Mouse (Mus musculus) MEL (cell line): ENCODE measurements around the gene Abcg1. TPM values are rescaled to one million over a fixed set of nuclear protein-coding genes. Genes with fewer than 3 reads are reported as not detected.

Experiments
- DNase-seq: peaks from one replicate; pipeline ENCODE4 v3.0.0; 2011; ENCODE audit warnings: low read depth, low spot score
- H3K27ac ChIP-seq: 2 replicates; pipeline ENCODE4 v1.5.1; 2012; ENCODE audit warnings: low read depth, mild to moderate bottlenecking, control low read depth, low read length, moderate library complexity; ENCODE audit not compliant: control insufficient read depth
- H3K27me3 ChIP-seq, 2 experiments: fragments of 150-350 bp in 1 of 2; sonication (generic) in 1 of 2; 2 replicates each; pipeline ENCODE4 v1.6.1; 2012; ENCODE audit warnings: low read length in 2 of 2, mild to moderate bottlenecking in 2 of 2, improper control_type of control experiment in 1 of 2, moderate library complexity in 1 of 2; ENCODE audit not compliant: insufficient read depth in 2 of 2, control insufficient read depth in 1 of 2
- H3K36me3 ChIP-seq, 2 experiments: 2 replicates each; pipeline ENCODE4 v1.6.1; 2012 to 2014; ENCODE audit warnings: low read length in 2 of 2, improper control_type of control experiment in 1 of 2, inconsistent platforms in 1 of 2, mild to moderate bottlenecking in 1 of 2; ENCODE audit not compliant: insufficient read depth in 2 of 2, control insufficient read depth in 1 of 2
- H3K4me1 ChIP-seq, 2 experiments: fragments of 150-350 bp in 1 of 2; sonication (generic) in 1 of 2; 2 replicates each; pipeline ENCODE4 v1.6.1; 2012; ENCODE audit warnings: low read length in 2 of 2, improper control_type of control experiment in 1 of 2, mild to moderate bottlenecking in 1 of 2; ENCODE audit not compliant: insufficient read depth in 2 of 2, control insufficient read depth in 1 of 2
- H3K4me3 ChIP-seq, 2 experiments: fragments of 150-350 bp in 1 of 2; sonication (generic) in 1 of 2; 2 replicates each; pipeline ENCODE4 v1.5.1; 2012; ENCODE audit warnings: low read depth in 2 of 2, low read length in 2 of 2, mild to moderate bottlenecking in 2 of 2, moderate library complexity in 2 of 2, control low read depth in 1 of 2, improper control_type of control experiment in 1 of 2; ENCODE audit not compliant: control insufficient read depth in 1 of 2, insufficient read depth in 1 of 2
- H3K79me2 ChIP-seq: 2 replicates; pipeline ENCODE4 v1.6.1; 2012; ENCODE audit warnings: mild to moderate bottlenecking, low read length, moderate library complexity; ENCODE audit not compliant: control insufficient read depth, poor library complexity, insufficient read depth
- H3K9ac ChIP-seq: 2 replicates; pipeline ENCODE4 v1.6.1; 2012; ENCODE audit warnings: low read depth, mild to moderate bottlenecking, control low read depth, low read length, moderate library complexity; ENCODE audit not compliant: control insufficient read depth, poor library complexity, severe bottlenecking
- H3K9me3 ChIP-seq: fragments of 150-350 bp; sonication (generic); replicated peaks from 2 replicates; pipeline ENCODE4 v1.6.1; 2012; ENCODE audit warnings: mild to moderate bottlenecking, low read length, improper control_type of control experiment, moderate library complexity; ENCODE audit not compliant: insufficient read depth
- BHLHE40 ChIP-seq: IDR thresholded peaks from 2 replicates; pipeline ENCODE4 v1.6.1; 2012; ENCODE audit warnings: low read depth, mild to moderate bottlenecking, inconsistent platforms, low read length, improper control_type of control experiment, borderline replicate concordance
- CHD2 ChIP-seq: IDR thresholded peaks from 2 replicates; pipeline ENCODE4 v1.6.1; 2011; ENCODE audit warnings: low read length, improper control_type of control experiment
- E2F4 ChIP-seq: IDR thresholded peaks from 2 replicates; pipeline ENCODE4 v1.6.1; 2011; ENCODE audit warnings: low read depth, low read length, improper control_type of control experiment, borderline replicate concordance
- ELF1 ChIP-seq: IDR thresholded peaks from 2 replicates; pipeline ENCODE4 v1.6.1; 2014; ENCODE audit warnings: low read depth, mild to moderate bottlenecking, inconsistent platforms, low read length, improper control_type of control experiment, moderate library complexity
- EP300 ChIP-seq, 2 experiments: IDR thresholded peaks; 2 replicates each; pipeline ENCODE4 v1.6.1; 2011; ENCODE audit warnings: improper control_type of control experiment in 2 of 2, low read length in 2 of 2, low read depth in 1 of 2, mild to moderate bottlenecking in 1 of 2
- GATA1 ChIP-seq: IDR thresholded peaks from 2 replicates; pipeline ENCODE4 v1.6.1; 2011; ENCODE audit warnings: low read depth, low read length, improper control_type of control experiment
- MAFK ChIP-seq: IDR thresholded peaks from 2 replicates; pipeline ENCODE4 v1.6.1; 2011; ENCODE audit warnings: low read depth, mild to moderate bottlenecking, low read length, improper control_type of control experiment, borderline replicate concordance
- MAX ChIP-seq: IDR thresholded peaks from 2 replicates; pipeline ENCODE4 v1.6.1; 2011; ENCODE audit warnings: low read length, improper control_type of control experiment
- MAZ ChIP-seq: IDR thresholded peaks from 2 replicates; pipeline ENCODE4 v1.6.1; 2012; ENCODE audit warnings: low read depth, mild to moderate bottlenecking, inconsistent platforms, low read length, improper control_type of control experiment
- MYC ChIP-seq: IDR thresholded peaks from 2 replicates; pipeline ENCODE4 v1.6.1; 2011; ENCODE audit warnings: low read depth, mild to moderate bottlenecking, low read length, improper control_type of control experiment, moderate library complexity
- NRF1 ChIP-seq: IDR thresholded peaks from 2 replicates; pipeline ENCODE4 v1.6.1; 2014; ENCODE audit warnings: low read depth, mild to moderate bottlenecking, inconsistent platforms, low read length, improper control_type of control experiment, moderate library complexity; ENCODE audit not compliant: poor library complexity, insufficient read depth, severe bottlenecking
- POLR2AphosphoS5 ChIP-seq: IDR thresholded peaks from 2 replicates; pipeline ENCODE4 v1.6.1; 2012; ENCODE audit warnings: low read depth, borderline replicate concordance, mild to moderate bottlenecking, inconsistent platforms, low read length, moderate library complexity, mixed read lengths
- SIN3A ChIP-seq: IDR thresholded peaks from 2 replicates; pipeline ENCODE4 v1.6.1; 2012; ENCODE audit warnings: low read length, improper control_type of control experiment, inconsistent platforms
- SMC3 ChIP-seq: IDR thresholded peaks from 2 replicates; pipeline ENCODE4 v1.6.1; 2011; ENCODE audit warnings: low read depth, low read length, improper control_type of control experiment
- TAL1 ChIP-seq: IDR thresholded peaks from 2 replicates; pipeline ENCODE4 v1.6.1; 2012; ENCODE audit warnings: mild to moderate bottlenecking, inconsistent platforms, low read length, moderate library complexity, mixed read lengths
- TCF12 ChIP-seq: IDR thresholded peaks from 2 replicates; pipeline ENCODE4 v1.6.1; 2014; ENCODE audit warnings: low read depth, mild to moderate bottlenecking, inconsistent platforms, low read length, improper control_type of control experiment, moderate library complexity
- UBTF ChIP-seq: IDR thresholded peaks from 2 replicates; pipeline ENCODE4 v1.6.1; 2012; ENCODE audit warnings: low read depth, mild to moderate bottlenecking, inconsistent platforms, low read length, improper control_type of control experiment, moderate library complexity, borderline replicate concordance; ENCODE audit not compliant: insufficient read depth
- USF1 ChIP-seq: IDR thresholded peaks from 2 replicates; pipeline ENCODE4 v1.6.1; 2014; ENCODE audit warnings: low read depth, mild to moderate bottlenecking, inconsistent platforms, low read length, improper control_type of control experiment, moderate library complexity
- USF2 ChIP-seq, 2 experiments: IDR thresholded peaks; 2 replicates each; pipeline ENCODE4 v1.6.1; 2011 to 2012; ENCODE audit warnings: improper control_type of control experiment in 2 of 2, low read length in 2 of 2, borderline replicate concordance in 1 of 2, inconsistent platforms in 1 of 2, low read depth in 1 of 2, mild to moderate bottlenecking in 1 of 2; ENCODE audit not compliant: insufficient read depth in 1 of 2
- ZC3H11A ChIP-seq: IDR thresholded peaks from 2 replicates; pipeline ENCODE4 v1.6.1; 2012; ENCODE audit warnings: low read depth, mild to moderate bottlenecking, inconsistent platforms, low read length, improper control_type of control experiment
- ZKSCAN1 ChIP-seq: IDR thresholded peaks from 2 replicates; pipeline ENCODE4 v1.6.1; 2012; ENCODE audit warnings: low read depth, mild to moderate bottlenecking, inconsistent platforms, low read length, improper control_type of control experiment, moderate library complexity
- ZMIZ1 ChIP-seq: IDR thresholded peaks from 2 replicates; pipeline ENCODE4 v1.6.1; 2012; ENCODE audit warnings: low read depth, mild to moderate bottlenecking, inconsistent platforms, low read length, improper control_type of control experiment, moderate library complexity
- ZNF384 ChIP-seq: IDR thresholded peaks from 2 replicates; pipeline ENCODE4 v1.6.1; 2012; ENCODE audit warnings: low read depth, mild to moderate bottlenecking, inconsistent platforms, low read length, improper control_type of control experiment
- polyA plus RNA-seq, 2 experiments: library from polyadenylated mRNA; stranded (reverse) in 1 of 2; unstranded in 1 of 2; fragments of >175 nt in 1 of 2; fragments of >200 nt in 1 of 2; gene quantifications; 2 replicates each; pipeline versions ENCODE4 v1.2.1 to v1.2.4; 2012; ENCODE audit warnings: low replicate concordance in 2 of 2, low read depth in 1 of 2; ENCODE audit not compliant: insufficient read length in 2 of 2, insufficient read depth in 1 of 2, missing spikeins in 1 of 2
- total RNA-seq: library from RNA; depleted of rRNA; stranded (reverse); fragments of 300-350 nt; gene quantifications from 2 replicates; pipeline ENCODE4 v1.2.3, GENCODE M21; 2012

Abcg1 gene
- total and polyA plus RNA-seq, 3 experiments = 11.6 to 18.0 TPM; not detected in 1

GRCm38 (mm10) chr17:31162607-31163006 lies 105.1 kb downstream of the Abcg1 start:
- Histone ChIP-seq H3K4me3 (no peak overlapping the region), H3K79me2 (no peaks in the 10 kb centered on the region), H3K36me3 (no peaks in the 10 kb centered on the region), H3K9me3 (no peaks in the 10 kb centered on the region), H3K9ac (no peak overlapping the region), H3K27ac (no peak overlapping the region), H3K4me1 (no peaks in the 10 kb centered on the region), H3K27me3 (peaks cover 0 to 4% of the 10 kb centered on the region in 2 experiments; a peak in 2 of 4 replicates)
- no peak for DNase-seq
- no peak for TF ChIP-seq E2F4
- TF ChIP-seq ZKSCAN1 = no peak
- TF ChIP-seq BHLHE40 = no peak
- TF ChIP-seq MYC = no peak
- TF ChIP-seq ELF1 = no peak
- no peak for TF ChIP-seq USF1
- TF ChIP-seq EP300 (IDR thresholded peaks at IDR 0.05; ENCODE audit: low read depth in 1 of 2, low read length in 2 of 2) = no peak
- TF ChIP-seq ZNF384 = no peak
- TF ChIP-seq SIN3A = no peak
- TF ChIP-seq MAFK = no peak
- TF ChIP-seq CHD2 = no peak
- TF ChIP-seq UBTF = no peak
- no peak for TF ChIP-seq POLR2AphosphoS5
- TF ChIP-seq MAX = no peak
- no peak for TF ChIP-seq USF2 (IDR thresholded peaks at IDR 0.05; ENCODE audit: borderline replicate concordance in 1 of 2, insufficient read depth in 1 of 2, low read depth in 1 of 2, low read length in 2 of 2)
- TF ChIP-seq NRF1 = no peak
- no peak for TF ChIP-seq ZC3H11A
- no peak for TF ChIP-seq GATA1
- no peak for TF ChIP-seq ZMIZ1
- TF ChIP-seq TAL1 = no peak

- Histone ChIP-seq H3K79me2 (no peaks in the 10 kb centered on the region), H3K4me1 (no peaks in the 10 kb centered on the region), H3K27ac (no peak overlapping the region), H3K9me3 (no peaks in the 10 kb centered on the region), H3K9ac (no peak overlapping the region), H3K36me3 (no peaks in the 10 kb centered on the region), H3K4me3 (no peak overlapping the region), H3K27me3 (peaks cover 0 to 4% of the 10 kb centered on the region in 2 experiments; a peak in 3 of 4 replicates)
- TF ChIP-seq TCF12 (no peak), MAZ (no peak), EP300 (IDR thresholded peaks at IDR 0.05; ENCODE audit: low read depth in 1 of 2, low read length in 2 of 2) (no peak), CHD2 (no peak), SMC3 (no peak)
- no peak for DNase-seq
Observed at GRCm38 (mm10) chr17:31163821-31164220, 106.3 kb downstream of the Abcg1 start.
